Mouse (Mus musculus) myocyte (in vitro differentiated cells): ENCODE measurements around the gene Zfyve1.

Experiments
- CEBPB ChIP-seq: IDR thresholded peaks from 2 replicates; pipeline ENCODE4 v1.6.1; 2011; ENCODE audit warnings: mild to moderate bottlenecking, moderate library complexity; ENCODE audit not compliant: poor library complexity, insufficient read depth, severe bottlenecking
- E2F4 ChIP-seq: IDR thresholded peaks from one replicate; pipeline ENCODE4 v1.6.1; 2011; ENCODE audit warnings: mild to moderate bottlenecking, control low read depth, moderate library complexity; ENCODE audit not compliant: insufficient read depth
- MAX ChIP-seq: IDR thresholded peaks from one replicate; pipeline ENCODE4 v1.6.1; 2011; ENCODE audit warnings: low read depth, mild to moderate bottlenecking, control low read depth
- MYOD1 ChIP-seq, 3 experiments: IDR thresholded peaks; one replicate each; pipeline ENCODE4 v1.6.1; 2011; ENCODE audit warnings: control low read depth in 2 of 3, low read depth in 2 of 3, mild to moderate bottlenecking in 2 of 3, moderate library complexity in 1 of 3; ENCODE audit not compliant: insufficient read length in 2 of 3, control insufficient read depth in 1 of 3
- MYOG ChIP-seq, 3 experiments: IDR thresholded peaks; one replicate each; pipeline ENCODE4 v1.6.1; 2011; ENCODE audit warnings: control low read depth in 2 of 3, low read depth in 2 of 3, mild to moderate bottlenecking in 2 of 3; ENCODE audit not compliant: insufficient read length in 2 of 3, control insufficient read depth in 1 of 3, insufficient read depth in 1 of 3
- POLR2A ChIP-seq: IDR thresholded peaks from one replicate; pipeline ENCODE4 v1.6.1; 2011; ENCODE audit warnings: low read depth, mild to moderate bottlenecking, control low read depth, moderate library complexity; ENCODE audit not compliant: insufficient read length
- POLR2AphosphoS2 ChIP-seq: IDR thresholded peaks from one replicate; pipeline ENCODE4 v1.6.1; 2011; ENCODE audit warnings: low read depth, control low read depth; ENCODE audit not compliant: insufficient read length
- REST ChIP-seq: IDR thresholded peaks from one replicate; pipeline ENCODE4 v1.6.1; 2011; ENCODE audit warnings: mild to moderate bottlenecking, control low read depth, moderate library complexity; ENCODE audit not compliant: insufficient read depth, insufficient read length
- SRF ChIP-seq: IDR thresholded peaks from one replicate; pipeline ENCODE4 v1.6.1; 2011; ENCODE audit warnings: low read depth; ENCODE audit not compliant: control insufficient read depth, insufficient read length
- TCF12 ChIP-seq: IDR thresholded peaks from one replicate; pipeline ENCODE4 v1.6.1; 2011; ENCODE audit warnings: mild to moderate bottlenecking, control low read depth; ENCODE audit not compliant: poor library complexity, insufficient read depth, severe bottlenecking
- USF1 ChIP-seq: IDR thresholded peaks from one replicate; pipeline ENCODE4 v1.6.1; 2011; ENCODE audit warnings: low read depth, mild to moderate bottlenecking, control low read depth, moderate library complexity

- TF ChIP-seq USF1 (no peak), REST (no peak), TCF12 (no peak), MAX (no peak), POLR2A (no peak), MYOG (IDR thresholded peaks at IDR 0.05; ENCODE audit: control insufficient read depth in 1 of 3, insufficient read depth in 1 of 3, insufficient read length in 2 of 3, low read depth in 2 of 3) (no peak), POLR2AphosphoS2 (no peak), SRF (no peak), MYOD1 (IDR thresholded peaks at IDR 0.05; ENCODE audit: control insufficient read depth in 1 of 3, insufficient read length in 2 of 3, low read depth in 2 of 3) (no peak), CEBPB (no peak), E2F4 (no peak)
Observed at GRCm38 (mm10) chr12:83531992-83532391, 65.0 kb downstream of the Zfyve1 start.
